13 mouse cellular contexts compared by ENCODE assay signal in genomic region chr6:52224895-52225611, GRCm38 (mm10). TPM values are rescaled to one million over a fixed set of nuclear protein-coding genes. Genes with fewer than 3 reads are reported as not detected.
A peak's percentile ranks its signal among the peaks of the same experiment; 100 is the strongest.
DNase-seq lines count a peak whose midpoint lies in the region; ATAC-seq and TF ChIP-seq lines count a peak whose summit lies in the region.
"Had no signal": no experiment of that assay in that cellular context is flagged by ENCODE, and none has a peak within 500 bp of the region (broad histone marks: within the 10 kb centered on the region; RNA-seq: fewer than 3 reads in every experiment).

No protein-coding gene starts in this region.

- H3K9me3 ChIP-seq in heart, embryonic 15.5 days (replicated peaks): no peaks in the 10 kb centered on the region
- no peaks in the 10 kb centered on the region for H3K9me3 ChIP-seq in ES-Bruce4 (replicated peaks; ENCODE audit: control insufficient read depth, insufficient read depth, low read length, poor library complexity, severe bottlenecking)
- H3K9me3 ChIP-seq in kidney, embryonic 14.5 days (ENCODE audit: control insufficient read depth, low read length): no peaks in the 10 kb centered on the region
- no peaks in the 10 kb centered on the region for H3K9me3 ChIP-seq in liver, postnatal 0 days (ENCODE audit: low read length)
- H3K9me3 ChIP-seq: heart, embryonic 12.5 days had no signal

- no peak overlapping the region for H3K9ac ChIP-seq in heart, embryonic 15.5 days
- H3K9ac ChIP-seq in ES-Bruce4 (ENCODE audit: low read depth, poor library complexity, severe bottlenecking): no peak overlapping the region
- peak overlapping the region; percentile 87 for H3K9ac ChIP-seq in kidney, embryonic 14.5 days (ENCODE audit: low read depth, low read length)
- H3K9ac ChIP-seq in liver, postnatal 0 days (replicated peaks): no peak overlapping the region
- H3K9ac ChIP-seq: heart, embryonic 12.5 days had no signal

- no peak for TF ChIP-seq CTCF in ES-Bruce4 (IDR thresholded peaks at IDR 0.05; ENCODE audit: low read depth, low read length)
- TF ChIP-seq CTCF in liver, postnatal 0 days (IDR thresholded peaks at IDR 0.05; ENCODE audit: low read depth): no peak

- peak overlapping the region; percentile 13; the same call in 1 of the 2 replicates for H3K4me2 ChIP-seq in heart, embryonic 15.5 days
- H3K4me2 ChIP-seq in kidney, embryonic 14.5 days (replicated peaks; ENCODE audit: low read depth, low read length): peak overlapping the region; percentile 97
- H3K4me2 ChIP-seq in liver, postnatal 0 days (ENCODE audit: low read depth, low read length): peak overlapping the region; percentile 38; the same call in 1 of the 2 replicates

- peak overlapping the region; percentile 26; the same call in 1 of the 2 replicates for H3K4me3 ChIP-seq in heart, embryonic 15.5 days
- H3K4me3 ChIP-seq in ES-Bruce4 (ENCODE audit: low read depth, low read length): peak overlapping the region; percentile 30
- H3K4me3 ChIP-seq in kidney, embryonic 14.5 days (ENCODE audit: low read length): peak overlapping the region; percentile 64
- H3K4me3 ChIP-seq in liver, postnatal 0 days (ENCODE audit: low read depth, low read length): no peak overlapping the region

- 2% methylated on average over 36 of the region's 36 CpGs for WGBS in heart, embryonic 15.5 days
- under 1% methylated on average over 36 of the region's 36 CpGs for WGBS in kidney, embryonic 14.5 days
- WGBS in liver, postnatal 0 days (ENCODE audit: insufficient replicate concordance): 3% methylated on average over 36 of the region's 36 CpGs

- no peak for TF ChIP-seq EP300 in ES-Bruce4 (IDR thresholded peaks at IDR 0.05; ENCODE audit: insufficient read depth, low read depth, low read length)
- TF ChIP-seq EP300 in liver, postnatal 0 days (IDR thresholded peaks at IDR 0.05; ENCODE audit: low read depth): no peak

- H3K27ac ChIP-seq in heart, embryonic 15.5 days: no peak overlapping the region
- H3K27ac ChIP-seq in ES-Bruce4 (ENCODE audit: insufficient read depth, low read length): no peak overlapping the region
- H3K27ac ChIP-seq in kidney, embryonic 14.5 days (ENCODE audit: low read depth, low read length): peak overlapping the region; percentile 90
- H3K27ac ChIP-seq in liver, postnatal 0 days (ENCODE audit: low read depth): no peak overlapping the region

- H3K36me3 ChIP-seq in heart, embryonic 15.5 days: no peaks in the 10 kb centered on the region
- no peaks in the 10 kb centered on the region for H3K36me3 ChIP-seq in ES-Bruce4 (ENCODE audit: control insufficient read depth, insufficient read depth, low read length, poor library complexity, severe bottlenecking)
- peaks cover 13% of the 10 kb centered on the region; the same call in 1 of the 2 replicates for H3K36me3 ChIP-seq in kidney, embryonic 14.5 days (ENCODE audit: control insufficient read depth, insufficient read depth, low read length)
- H3K36me3 ChIP-seq in liver, postnatal 0 days (replicated peaks; ENCODE audit: insufficient read depth, low read length): no peaks in the 10 kb centered on the region
- H3K36me3 ChIP-seq: heart, embryonic 12.5 days had no signal

- no peak for TF ChIP-seq POLR2A in ES-Bruce4 (IDR thresholded peaks at IDR 0.05; ENCODE audit: insufficient read depth, low read length)

- peaks cover 97% of the 10 kb centered on the region for H3K27me3 ChIP-seq in heart, embryonic 15.5 days
- H3K27me3 ChIP-seq in ES-Bruce4 (ENCODE audit: control insufficient read depth, insufficient read depth, low read length, poor library complexity, severe bottlenecking): peaks cover 59% of the 10 kb centered on the region
- H3K27me3 ChIP-seq in kidney, embryonic 14.5 days (ENCODE audit: control insufficient read depth, insufficient read depth, low read length): 0 out of 2 replicates have a peak, but pooled peaks cover 9% of the 10 kb centered on the region
- H3K27me3 ChIP-seq in liver, postnatal 0 days (ENCODE audit: insufficient read depth, low read length): peaks cover 99% of the 10 kb centered on the region

- no peak for ATAC-seq in heart, embryonic 15.5 days (replicated peaks; ENCODE audit: insufficient number of reproducible peaks, insufficient read depth, low FRiP score, low read depth)
- ATAC-seq in kidney, embryonic 14.5 days (ENCODE audit: low FRiP score, low TSS enrichment): no peak
- no peak for ATAC-seq in liver, postnatal 0 days
- no peak for ATAC-seq in erythroid progenitor cell, adult 5-6 weeks (replicated peaks; ENCODE audit: low FRiP score, poor library complexity, severe bottlenecking)

- peaks cover 16% of the 10 kb centered on the region for H3K4me1 ChIP-seq in heart, embryonic 15.5 days (replicated peaks)
- H3K4me1 ChIP-seq in ES-Bruce4 (ENCODE audit: control insufficient read depth, insufficient read depth, low read length): no peaks in the 10 kb centered on the region
- H3K4me1 ChIP-seq in kidney, embryonic 14.5 days (ENCODE audit: control insufficient read depth, insufficient read depth, low read length): peaks cover 21% of the 10 kb centered on the region; the same call in 1 of the 2 replicates
- H3K4me1 ChIP-seq in liver, postnatal 0 days (ENCODE audit: insufficient read depth): peaks cover 9% of the 10 kb centered on the region

- no peak for DNase-seq in heart, adult 11 months
- no peak for DNase-seq in liver, postnatal 0 days
- DNase-seq in urinary bladder, postnatal 14 days (ENCODE audit: low spot score): no peak
- DNase-seq in retina, postnatal 1 day: no peak
- DNase-seq: cerebellum, adult 9-11 months had no signal

RNA-seq across cellular contexts. Expression of gene Hoxa7, which starts 3.4 kb away (rescaled TPM):
- polyA plus RNA-seq in heart, embryonic 15.5 days (2015; fragmentation: Nextera tagmentation; extraction: Ambion mirVana): 0.54 and 1.4 TPM in 2 replicates
- 0.65 and 1.4 TPM in 2 replicates for polyA plus RNA-seq in ES-Bruce4 (2011; ENCODE audit: insufficient read depth, insufficient read length, low read depth, missing spikeins)
- 19.1 and 19.6 TPM in 2 replicates for polyA plus RNA-seq in kidney, embryonic 14.5 days (2014; fragmentation: Nextera tagmentation; extraction: Ambion mirVana)
- polyA plus RNA-seq in liver, postnatal 0 days (2015; fragmentation: Nextera tagmentation; extraction: Ambion mirVana): 0.39 and 0.50 TPM in 2 replicates
- total RNA-seq in erythroid progenitor cell, adult 5-6 weeks (2015; ENCODE audit: low replicate concordance): 1.1 and 8.4 TPM in 2 replicates
- 1.3 and 3.8 TPM in 2 replicates for total RNA-seq in erythroid progenitor cell, adult 5-6 weeks (2017; ENCODE audit: low replicate concordance)
- total RNA-seq: layer of hippocampus, adult 8-10 months had no signal
- polyA plus RNA-seq: forebrain, embryonic 11.5 days; heart, embryonic 12.5 days had no signal

RNA-seq across cellular contexts. Expression of gene Hoxa9, which starts 5.8 kb away (rescaled TPM):
- polyA plus RNA-seq in heart, embryonic 15.5 days (2015; fragmentation: Nextera tagmentation; extraction: Ambion mirVana): 0.13 and 0.24 TPM in 2 replicates
- not detected in 2 replicates for polyA plus RNA-seq in ES-Bruce4 (2011; ENCODE audit: insufficient read depth, insufficient read length, low read depth, missing spikeins)
- 58.1 and 67.8 TPM in 2 replicates for polyA plus RNA-seq in kidney, embryonic 14.5 days (2014; fragmentation: Nextera tagmentation; extraction: Ambion mirVana)
- 0.11 and 0.26 TPM in 2 replicates for polyA plus RNA-seq in liver, postnatal 0 days (2015; fragmentation: Nextera tagmentation; extraction: Ambion mirVana)
- 0.36 and 0.84 TPM in 2 replicates for total RNA-seq in erythroid progenitor cell, adult 5-6 weeks (2015; ENCODE audit: low replicate concordance)
- total RNA-seq in erythroid progenitor cell, adult 5-6 weeks (2017; ENCODE audit: low replicate concordance): 4.5 TPM in 1 of 2 replicates, not detected in the other
- total RNA-seq: layer of hippocampus, adult 8-10 months had no signal
- polyA plus RNA-seq: forebrain, embryonic 11.5 days had no signal

RNA-seq across cellular contexts. Expression of gene Gm28308, which starts 11.9 kb away (rescaled TPM):
- polyA plus RNA-seq in heart, embryonic 15.5 days (2015; fragmentation: Nextera tagmentation; extraction: Ambion mirVana): not detected in 2 replicates
- not detected in 2 replicates for polyA plus RNA-seq in ES-Bruce4 (2011; ENCODE audit: insufficient read depth, insufficient read length, low read depth, missing spikeins)
- not detected in 2 replicates for polyA plus RNA-seq in kidney, embryonic 14.5 days (2014; fragmentation: Nextera tagmentation; extraction: Ambion mirVana)
- polyA plus RNA-seq in liver, postnatal 0 days (2015; fragmentation: Nextera tagmentation; extraction: Ambion mirVana): not detected in 2 replicates
- not detected in 2 replicates for total RNA-seq in erythroid progenitor cell, adult 5-6 weeks (2015; ENCODE audit: low replicate concordance)
- total RNA-seq in erythroid progenitor cell, adult 5-6 weeks (2017; ENCODE audit: low replicate concordance): not detected in 2 replicates
- total RNA-seq: adrenal gland, adult 18-20 months; layer of hippocampus, adult 8-10 months had no signal
- polyA plus RNA-seq: forebrain, embryonic 11.5 days; heart, embryonic 12.5 days had no signal

RNA-seq across cellular contexts. Expression of gene Hoxa3, which starts 11.9 kb away (rescaled TPM):
- 0.89 and 2.4 TPM in 2 replicates for polyA plus RNA-seq in heart, embryonic 15.5 days (2015; fragmentation: Nextera tagmentation; extraction: Ambion mirVana)
- polyA plus RNA-seq in ES-Bruce4 (2011; ENCODE audit: insufficient read depth, insufficient read length, low read depth, missing spikeins): 0.25 TPM in 1 of 2 replicates, not detected in the other
- polyA plus RNA-seq in kidney, embryonic 14.5 days (2014; fragmentation: Nextera tagmentation; extraction: Ambion mirVana): 9.7 and 13.6 TPM in 2 replicates
- 0.16 and 0.17 TPM in 2 replicates for polyA plus RNA-seq in liver, postnatal 0 days (2015; fragmentation: Nextera tagmentation; extraction: Ambion mirVana)
- not detected in 2 replicates for total RNA-seq in erythroid progenitor cell, adult 5-6 weeks (2015; ENCODE audit: low replicate concordance)
- 0.45 TPM in 1 of 2 replicates, not detected in the other for total RNA-seq in erythroid progenitor cell, adult 5-6 weeks (2017; ENCODE audit: low replicate concordance)
- total RNA-seq: layer of hippocampus, adult 8-10 months had no signal
- polyA plus RNA-seq: forebrain, embryonic 11.5 days had no signal

RNA-seq across cellular contexts. Expression of gene Hoxa10, which starts 15.6 kb away (rescaled TPM):
- polyA plus RNA-seq in heart, embryonic 15.5 days (2015; fragmentation: Nextera tagmentation; extraction: Ambion mirVana): 0.19 and 0.55 TPM in 2 replicates
- not detected in 2 replicates for polyA plus RNA-seq in ES-Bruce4 (2011; ENCODE audit: insufficient read depth, insufficient read length, low read depth, missing spikeins)
- 177 and 186 TPM in 2 replicates for polyA plus RNA-seq in kidney, embryonic 14.5 days (2014; fragmentation: Nextera tagmentation; extraction: Ambion mirVana)
- not detected in 2 replicates for polyA plus RNA-seq in liver, postnatal 0 days (2015; fragmentation: Nextera tagmentation; extraction: Ambion mirVana)
- not detected in 2 replicates for total RNA-seq in erythroid progenitor cell, adult 5-6 weeks (2015; ENCODE audit: low replicate concordance)
- 0.15 TPM in 1 of 2 replicates, not detected in the other for total RNA-seq in erythroid progenitor cell, adult 5-6 weeks (2017; ENCODE audit: low replicate concordance)
- total RNA-seq: layer of hippocampus, adult 8-10 months had no signal
- polyA plus RNA-seq: forebrain, embryonic 11.5 days had no signal

Comparison
In these comparisons a context has a peak if more than half of its experiments do, and no peak if none do; other contexts are left out.
1. H3K4me2 ChIP-seq: peak in every context shown above with its lines; median percentile 97 in kidney, embryonic 14.5 days; 38 in liver, postnatal 0 days; 13 in heart, embryonic 15.5 days.
2. RNA of gene Hoxa9, which starts 5.8 kb away (polyA plus RNA-seq): 58.1 to 67.8 TPM in kidney, embryonic 14.5 days; 0.11 to 0.26 TPM in liver, postnatal 0 days, not detected in ES-Bruce4 and 0.13 to 0.24 TPM in heart, embryonic 15.5 days; every median in the first group is over 10 times any median in the second.